Mouse (Mus musculus): ENCODE results near the gene Cables2. TPM values are rescaled to one million over a fixed set of nuclear protein-coding genes. Genes with fewer than 3 reads are reported as not detected.

Gene Cables2
- polyA plus RNA-seq, 1 experiment from 2014 or later = 22.9 TPM

GRCm38 (mm10) chr2:180255701-180256100, 17.6 kb downstream of the Cables2 start:
- Histone ChIP-seq H3K27me3 (ENCODE audit: control insufficient read depth, insufficient read depth, low read length) (no peaks in the 10 kb centered on the region), H3K4me2 (ENCODE audit: low read depth) (peak overlapping the region; percentile 67), H3K4me1 (ENCODE audit: control insufficient read depth, insufficient read depth, low read length) (peaks cover 8% of the 10 kb centered on the region; the same call in 1 of the 2 replicates), H3K27ac (ENCODE audit: low read depth, low read length) (no peak overlapping the region), H3K9me3 (ENCODE audit: control insufficient read depth, low read length) (no peaks in the 10 kb centered on the region), H3K4me3 (ENCODE audit: low read depth, low read length) (no peak overlapping the region), H3K36me3 (ENCODE audit: control insufficient read depth, insufficient read depth, low read length) (peaks cover 3% of the 10 kb centered on the region; the same call in 1 of the 2 replicates), H3K9ac (ENCODE audit: low read length) (no peak overlapping the region)
- no peak for DNase-seq (ENCODE audit: low spot score)
- 93% methylated on average over 9 of the region's 9 CpGs for WGBS
- no peak for ATAC-seq (ENCODE audit: insufficient read depth, low FRiP score, low TSS enrichment)

GRCm38 (mm10) chr2:180254436-180255209, 18.7 kb downstream of the Cables2 start:
- no peak overlapping the region for H3K27ac ChIP-seq (ENCODE audit: low read depth, low read length)
- no peak overlapping the region for H3K4me3 ChIP-seq (ENCODE audit: low read depth, low read length)
- no peaks in the 10 kb centered on the region for H3K27me3 ChIP-seq (ENCODE audit: control insufficient read depth, insufficient read depth, low read length)
- H3K36me3 ChIP-seq (ENCODE audit: control insufficient read depth, insufficient read depth, low read length) = peaks cover 3% of the 10 kb centered on the region; the same call in 1 of the 2 replicates
- H3K9ac ChIP-seq (ENCODE audit: low read length) = no peak overlapping the region
- H3K4me2 ChIP-seq (ENCODE audit: low read depth) = no peak overlapping the region
- H3K4me1 ChIP-seq (ENCODE audit: control insufficient read depth, insufficient read depth, low read length) = peaks cover 8% of the 10 kb centered on the region; the same call in 1 of the 2 replicates
- DNase-seq (ENCODE audit: low spot score) (no peak), ATAC-seq (ENCODE audit: insufficient read depth, low FRiP score, low TSS enrichment) (no peak)
- H3K9me3 ChIP-seq (ENCODE audit: control insufficient read depth, low read length) = no peaks in the 10 kb centered on the region
- WGBS = 98% methylated on average over 5 of the region's 5 CpGs

DNA sequence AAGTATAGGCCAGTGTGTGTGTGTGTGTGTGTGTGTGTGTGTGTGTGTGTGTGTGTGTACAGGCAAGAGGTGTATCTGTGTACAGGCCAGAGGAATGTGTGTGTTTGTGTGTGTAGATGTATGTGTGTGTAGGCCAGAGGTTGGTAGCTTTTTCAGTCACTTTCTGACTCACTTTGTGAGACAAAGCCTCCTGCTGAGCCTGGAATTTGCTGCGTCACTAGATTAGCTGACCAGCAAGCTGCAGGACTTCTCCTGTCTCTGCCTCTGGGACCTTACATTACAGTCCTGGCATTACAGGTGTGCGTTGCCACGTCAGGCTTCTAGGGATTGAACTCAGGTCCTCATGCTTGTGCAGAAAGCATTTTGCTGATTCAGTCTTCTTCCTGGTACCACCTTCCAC, 21.5 kb downstream of the Cables2 start:
- no peaks in the 10 kb centered on the region for H3K36me3 ChIP-seq (ENCODE audit: control insufficient read depth, insufficient read depth, low read length)
- DNase-seq (ENCODE audit: low spot score) (no peak), ATAC-seq (ENCODE audit: insufficient read depth, low FRiP score, low TSS enrichment) (no peak)
- H3K27ac ChIP-seq (ENCODE audit: low read depth, low read length) = no peak overlapping the region
- no peak overlapping the region for H3K4me3 ChIP-seq (ENCODE audit: low read depth, low read length)
- no peak overlapping the region for H3K9ac ChIP-seq (ENCODE audit: low read length)
- 0 out of 2 replicates have a peak, but pooled peaks cover 4% of the 10 kb centered on the region for H3K4me1 ChIP-seq (ENCODE audit: control insufficient read depth, insufficient read depth, low read length)
- no peak overlapping the region for H3K4me2 ChIP-seq (ENCODE audit: low read depth)
- no peaks in the 10 kb centered on the region for H3K9me3 ChIP-seq (ENCODE audit: control insufficient read depth, low read length)
- no peaks in the 10 kb centered on the region for H3K27me3 ChIP-seq (ENCODE audit: control insufficient read depth, insufficient read depth, low read length)
- WGBS = 43% methylated on average over 3 of the region's 3 CpGs

DNA sequence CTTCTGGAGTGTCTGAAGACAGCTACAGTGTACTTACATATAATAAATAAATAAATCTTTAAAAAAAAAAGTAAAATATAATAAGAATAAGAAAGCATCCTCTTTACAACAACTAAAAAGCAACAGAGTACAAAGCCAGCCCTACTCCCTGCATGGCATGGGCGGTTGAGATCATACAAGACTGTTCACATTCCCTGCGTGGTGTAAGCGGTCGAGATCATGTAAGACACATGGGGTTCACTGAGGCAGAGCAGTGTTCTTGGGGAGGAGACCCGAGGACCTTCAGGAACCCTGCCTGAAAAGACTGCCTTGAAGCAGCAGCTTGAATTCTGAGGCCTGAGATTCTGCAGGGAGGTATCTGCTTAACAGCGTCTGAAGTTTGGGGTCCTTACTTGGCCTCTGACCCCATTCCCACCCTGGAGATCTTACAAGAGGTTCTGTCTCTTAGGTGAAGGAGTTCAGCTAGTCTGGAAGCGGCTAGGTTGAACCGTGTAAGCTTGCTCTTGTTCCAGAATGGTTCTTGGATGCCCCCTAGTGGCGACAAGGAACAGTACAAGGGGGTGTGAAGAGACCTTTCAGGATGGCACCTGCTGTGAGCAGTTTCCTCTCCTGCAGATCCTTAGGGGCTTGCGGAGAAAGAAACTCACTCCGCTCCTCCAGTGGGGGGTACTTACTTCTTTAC, 22.2 kb downstream of the Cables2 start:
- WGBS = 29% methylated on average over 11 of the region's 11 CpGs
- Histone ChIP-seq H3K4me3 (ENCODE audit: low read depth, low read length) (no peak overlapping the region), H3K4me1 (ENCODE audit: control insufficient read depth, insufficient read depth, low read length) (0 out of 2 replicates have a peak, but pooled peaks cover under 1% of the 10 kb centered on the region), H3K36me3 (ENCODE audit: control insufficient read depth, insufficient read depth, low read length) (no peaks in the 10 kb centered on the region), H3K9me3 (ENCODE audit: control insufficient read depth, low read length) (no peaks in the 10 kb centered on the region), H3K27me3 (ENCODE audit: control insufficient read depth, insufficient read depth, low read length) (no peaks in the 10 kb centered on the region), H3K27ac (ENCODE audit: low read depth, low read length) (no peak overlapping the region), H3K4me2 (ENCODE audit: low read depth) (no peak overlapping the region), H3K9ac (ENCODE audit: low read length) (no peak overlapping the region)
- DNase-seq (ENCODE audit: low spot score) (peak; percentile 81), ATAC-seq (ENCODE audit: insufficient read depth, low FRiP score, low TSS enrichment) (peak; percentile 80)

- Histone ChIP-seq H3K27ac (ENCODE audit: low read depth, low read length) (no peak overlapping the region), H3K4me2 (ENCODE audit: low read depth) (no peak overlapping the region), H3K36me3 (ENCODE audit: control insufficient read depth, insufficient read depth, low read length) (no peaks in the 10 kb centered on the region), H3K27me3 (ENCODE audit: control insufficient read depth, insufficient read depth, low read length) (no peaks in the 10 kb centered on the region), H3K4me1 (ENCODE audit: control insufficient read depth, insufficient read depth, low read length) (no peaks in the 10 kb centered on the region), H3K9me3 (ENCODE audit: control insufficient read depth, low read length) (no peaks in the 10 kb centered on the region), H3K4me3 (ENCODE audit: low read depth, low read length) (no peak overlapping the region), H3K9ac (ENCODE audit: low read length) (no peak overlapping the region)
- 66% methylated on average over 9 of the region's 9 CpGs for WGBS
- ATAC-seq (ENCODE audit: insufficient read depth, low FRiP score, low TSS enrichment) (no peak), DNase-seq (ENCODE audit: low spot score) (no peak)
These were observed 24.2 kb downstream of the Cables2 start for GRCm38 (mm10) chr2:180248947-180249660.

GRCm38 (mm10) chr2:180247916-180248315, 25.4 kb downstream of the Cables2 start:
- no peaks in the 10 kb centered on the region for H3K4me1 ChIP-seq (ENCODE audit: control insufficient read depth, insufficient read depth, low read length)
- DNase-seq (ENCODE audit: low spot score) (no peak), ATAC-seq (ENCODE audit: insufficient read depth, low FRiP score, low TSS enrichment) (no peak)
- no peaks in the 10 kb centered on the region for H3K27me3 ChIP-seq (ENCODE audit: control insufficient read depth, insufficient read depth, low read length)
- H3K4me2 ChIP-seq (ENCODE audit: low read depth) = no peak overlapping the region
- H3K4me3 ChIP-seq (ENCODE audit: low read depth, low read length) = no peak overlapping the region
- H3K9me3 ChIP-seq (ENCODE audit: control insufficient read depth, low read length) = no peaks in the 10 kb centered on the region
- no peaks in the 10 kb centered on the region for H3K36me3 ChIP-seq (ENCODE audit: control insufficient read depth, insufficient read depth, low read length)
- no peak overlapping the region for H3K9ac ChIP-seq (ENCODE audit: low read length)
- no peak overlapping the region for H3K27ac ChIP-seq (ENCODE audit: low read depth, low read length)
- 84% methylated on average over 5 of the region's 5 CpGs for WGBS

DNA sequence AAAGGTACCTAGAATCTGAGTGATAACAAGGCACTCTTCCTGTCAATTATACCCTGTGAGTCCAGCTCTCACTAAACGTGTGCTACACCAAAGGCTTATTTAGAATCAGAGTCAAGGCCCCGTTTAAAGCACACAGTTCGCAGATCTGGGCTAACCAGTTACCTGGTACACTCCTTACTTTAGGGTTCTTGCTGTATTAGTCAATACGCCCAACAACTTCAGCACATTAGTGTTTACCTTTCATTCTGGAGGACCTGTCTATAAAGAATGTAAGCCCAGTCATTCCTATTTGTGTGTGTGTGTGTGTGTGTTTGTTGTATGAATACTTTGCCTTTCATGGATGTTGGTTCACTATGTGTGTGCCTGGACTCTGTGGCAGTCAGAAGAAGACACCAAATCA, 30.2 kb downstream of the Cables2 start:
- Histone ChIP-seq H3K4me3 (ENCODE audit: low read depth, low read length) (no peak overlapping the region), H3K9me3 (ENCODE audit: control insufficient read depth, low read length) (no peaks in the 10 kb centered on the region), H3K4me2 (ENCODE audit: low read depth) (no peak overlapping the region), H3K27me3 (ENCODE audit: control insufficient read depth, insufficient read depth, low read length) (no peaks in the 10 kb centered on the region), H3K27ac (ENCODE audit: low read depth, low read length) (no peak overlapping the region), H3K36me3 (ENCODE audit: control insufficient read depth, insufficient read depth, low read length) (no peaks in the 10 kb centered on the region), H3K4me1 (ENCODE audit: control insufficient read depth, insufficient read depth, low read length) (no peaks in the 10 kb centered on the region), H3K9ac (ENCODE audit: low read length) (no peak overlapping the region)
- DNase-seq (ENCODE audit: low spot score) (no peak), ATAC-seq (ENCODE audit: insufficient read depth, low FRiP score, low TSS enrichment) (no peak)
- 86% methylated on average over 4 of the region's 4 CpGs for WGBS

DNA sequence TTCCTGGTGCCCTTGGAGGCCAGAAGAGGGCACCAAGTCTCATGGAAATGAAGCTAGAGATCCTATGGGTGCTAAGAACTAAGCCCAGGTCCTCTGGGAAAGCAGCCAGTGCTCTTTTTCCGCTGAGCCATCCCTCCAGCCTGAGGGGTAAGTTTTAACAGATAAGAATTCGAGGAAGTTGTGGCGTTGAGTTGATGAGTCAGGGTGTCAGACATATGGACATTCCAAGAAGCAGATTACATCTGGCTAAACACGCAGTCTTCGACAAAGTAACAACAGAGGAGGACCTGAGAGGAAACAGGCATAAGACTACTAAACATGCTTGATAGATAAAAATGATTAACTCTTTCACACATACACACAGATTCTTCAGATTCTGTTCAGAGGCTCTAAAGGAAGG, 34.7 kb downstream of the Cables2 start:
- Histone ChIP-seq H3K4me2 (ENCODE audit: low read depth) (no peak overlapping the region), H3K9me3 (ENCODE audit: control insufficient read depth, low read length) (no peaks in the 10 kb centered on the region), H3K27me3 (ENCODE audit: control insufficient read depth, insufficient read depth, low read length) (no peaks in the 10 kb centered on the region), H3K4me1 (ENCODE audit: control insufficient read depth, insufficient read depth, low read length) (no peaks in the 10 kb centered on the region), H3K27ac (ENCODE audit: low read depth, low read length) (no peak overlapping the region), H3K36me3 (ENCODE audit: control insufficient read depth, insufficient read depth, low read length) (no peaks in the 10 kb centered on the region), H3K4me3 (ENCODE audit: low read depth, low read length) (no peak overlapping the region), H3K9ac (ENCODE audit: low read length) (no peak overlapping the region)
- 85% methylated on average over 5 of the region's 5 CpGs for WGBS
- ATAC-seq (ENCODE audit: insufficient read depth, low FRiP score, low TSS enrichment) (no peak), DNase-seq (ENCODE audit: low spot score) (no peak)
